Mouse (Mus musculus) heart, postnatal 0 days (tissue): ENCODE data around the gene Ostf1. TPM values are rescaled to one million over a fixed set of nuclear protein-coding genes. Genes with fewer than 3 reads are reported as not detected.
A peak's percentile ranks its signal among the peaks of the same experiment; 100 is the strongest.

ENCODE experiments used
- ATAC-seq: fragments of 200-750 bp; cut with Nextera tagmentation; 2 replicates; pipeline ENCODE4 v1.8.0; 2017; ENCODE audit warnings: low read depth, moderate number of reproducible peaks, moderate library complexity; ENCODE audit not compliant: insufficient read depth
- DNase-seq: peaks from one replicate; pipeline ENCODE4 v3.0.0-alpha.2; 2016; ENCODE audit warnings: low spot score
- H3K27ac ChIP-seq: fragments of 300-500 bp; sonication (generic); 2 replicates; pipeline ENCODE4 v1.5.1; 2014; ENCODE audit warnings: low read depth, mild to moderate bottlenecking
- H3K27me3 ChIP-seq: fragments of 300-500 bp; sonication (generic); 2 replicates; pipeline ENCODE4 v1.6.1; 2014; ENCODE audit warnings: low read length, mixed read lengths; ENCODE audit not compliant: control insufficient read depth, insufficient read depth
- H3K36me3 ChIP-seq: fragments of 300-500 bp; sonication (generic); replicated peaks from 2 replicates; pipeline ENCODE4 v1.6.1; 2014; ENCODE audit warnings: low read length, mixed read lengths; ENCODE audit not compliant: control insufficient read depth, insufficient read depth
- H3K4me1 ChIP-seq: fragments of 300-500 bp; sonication (generic); 2 replicates; pipeline ENCODE4 v1.6.1; 2014; ENCODE audit warnings: antibody characterized with exemption; ENCODE audit not compliant: control insufficient read depth, insufficient read depth
- H3K4me2 ChIP-seq: fragments of 300-500 bp; sonication (generic); 2 replicates; pipeline ENCODE4 v1.6.1; 2014; ENCODE audit warnings: low read depth, mild to moderate bottlenecking, low read length, moderate library complexity
- H3K4me3 ChIP-seq: fragments of 300-500 bp; sonication (generic); 2 replicates; pipeline ENCODE4 v1.5.1; 2014; ENCODE audit warnings: low read depth, low read length
- H3K9ac ChIP-seq: fragments of 300-500 bp; sonication (generic); replicated peaks from 2 replicates; pipeline ENCODE4 v1.6.1; 2014; ENCODE audit warnings: low read depth, low read length, mixed read lengths
- H3K9me3 ChIP-seq: fragments of 300-500 bp; sonication (generic); replicated peaks from 2 replicates; pipeline ENCODE4 v1.6.1; 2016; ENCODE audit warnings: low read length; ENCODE audit not compliant: control insufficient read depth
- CTCF ChIP-seq: IDR thresholded peaks from 2 replicates; pipeline ENCODE4 v1.5.1; 2016; ENCODE audit warnings: antibody characterized with exemption, control low read depth, low read depth
- EP300 ChIP-seq: IDR thresholded peaks from 2 replicates; pipeline ENCODE4 v1.6.1; 2016; ENCODE audit warnings: antibody characterized with exemption, low read depth
- WGBS: fragments of 180-500 bp; shearing (Covaris S2); extraction: QIAGEN DNeasy Blood & Tissue Kit; methylation state at CpG from one replicate; pipeline ENCODE4 v1.1.7; 2014; 5-methylcytosine and 5-hydroxymethylcytosine counted together
- polyA plus RNA-seq: library from polyadenylated mRNA; unstranded; fragments of >200 nt; fragmentation: Nextera tagmentation; extraction: Ambion mirVana; gene quantifications from 2 replicates; pipeline ENCODE4 v1.2.1, GENCODE M21; 2015
- total RNA-seq: library from RNA; depleted of rRNA; stranded (reverse); fragments of >200 nt; gene quantifications from 2 replicates; pipeline ENCODE4 v1.2.3, GENCODE M21; 2014; ENCODE audit warnings: low replicate concordance; rRNA removed

Gene Ostf1
- 81.7 and 82.7 TPM in 2 replicates for total RNA-seq
- polyA plus RNA-seq, result 89.2 and 89.3 TPM in 2 replicates

- WGBS, result 1% methylated on average over 37 of the region's 51 CpGs
- peak; percentile 98 for ATAC-seq
Measured at GRCm38 (mm10) chr19:18631644-18632219, at the start of gene Ostf1, which contains the start of gene Nmrk1. TSS of gene Ostf1 (minus strand) at chr19:18631823. TSS of gene Nmrk1 (plus strand) at chr19:18631950.

DNA sequence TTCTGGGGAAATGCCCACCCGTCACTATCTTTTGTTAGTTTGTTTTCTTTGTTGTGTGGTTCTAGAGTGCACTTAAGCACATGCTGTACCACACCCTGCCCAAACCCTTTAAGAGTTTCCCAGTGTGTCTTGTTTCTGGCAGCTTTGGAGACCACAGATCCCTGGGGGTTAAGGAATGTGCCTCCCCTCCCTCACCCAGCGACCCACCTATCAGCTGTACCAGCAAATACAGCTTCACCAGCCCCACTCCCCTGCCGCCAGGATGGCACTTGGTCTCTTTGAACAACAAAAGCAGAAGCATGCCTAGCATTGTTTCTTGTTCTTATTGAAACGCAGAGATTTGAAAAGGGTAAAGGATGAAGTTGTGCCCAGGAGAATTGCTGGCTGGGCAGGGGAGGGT lies 41.5 kb upstream of the Ostf1 start:
- no peaks in the 10 kb centered on the region for H3K9me3 ChIP-seq
- peaks cover 19% of the 10 kb centered on the region for H3K4me1 ChIP-seq
- H3K27ac ChIP-seq, result no peak overlapping the region
- no peaks in the 10 kb centered on the region for H3K36me3 ChIP-seq
- DNase-seq, result no peak
- TF ChIP-seq EP300 (no peak), CTCF (no peak)
- no peak overlapping the region; the same call in 1 of the 2 replicates for H3K9ac ChIP-seq
- ATAC-seq, result no peak
- WGBS, result 42% methylated on average over 4 of the region's 4 CpGs
- H3K27me3 ChIP-seq, result no peaks in the 10 kb centered on the region
- H3K4me3 ChIP-seq, result no peak overlapping the region
- H3K4me2 ChIP-seq, result peak overlapping the region; percentile 87; the same call in 1 of the 2 replicates

More at GRCm38 (mm10) chr19:18631644-18632219, at the start of gene Ostf1, which contains the start of gene Nmrk1:
- Histone ChIP-seq H3K36me3 (no peaks in the 10 kb centered on the region), H3K4me2 (peak within 1 kb of the TSS; percentile 63), H3K4me1 (peaks cover 14% of the 10 kb centered on the region), H3K9ac (peak within 1 kb of the TSS; percentile 65), H3K27ac (peak within 1 kb of the TSS; percentile 89), H3K27me3 (no peaks in the 10 kb centered on the region), H3K4me3 (peak within 1 kb of the TSS; percentile 78), H3K9me3 (no peaks in the 10 kb centered on the region)
- DNase-seq, result peak; percentile 95
- no peak for TF ChIP-seq EP300
- no peak for TF ChIP-seq CTCF

DNA sequence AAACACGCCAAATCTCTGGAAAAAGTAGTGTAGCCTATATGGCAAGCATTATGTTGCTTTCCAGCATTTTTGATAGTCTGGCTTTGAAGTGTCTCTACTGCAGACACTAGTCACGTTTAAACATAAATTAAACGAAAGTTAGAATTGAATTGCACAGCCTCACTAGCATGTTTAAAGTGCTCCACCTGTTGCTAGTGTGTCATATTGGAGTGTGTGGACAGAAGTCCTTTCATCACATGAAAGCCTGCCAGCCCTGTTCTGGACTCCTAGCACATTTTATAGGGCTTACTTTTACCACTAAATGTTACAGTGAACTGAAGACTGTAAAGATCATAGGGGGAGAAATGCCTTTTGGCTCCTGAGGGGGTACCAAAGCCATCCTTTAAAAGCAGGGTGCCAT lies 40.9 kb upstream of the Ostf1 start:
- 43% methylated on average over 3 of the region's 3 CpGs for WGBS
- H3K27me3 ChIP-seq, result no peaks in the 10 kb centered on the region
- H3K9ac ChIP-seq, result no peak overlapping the region
- peak overlapping the region; percentile 87 for H3K4me2 ChIP-seq
- H3K36me3 ChIP-seq, result no peaks in the 10 kb centered on the region
- no peaks in the 10 kb centered on the region for H3K9me3 ChIP-seq
- DNase-seq, result no peak
- no peak for ATAC-seq
- H3K4me3 ChIP-seq, result peak overlapping the region; percentile 93; the same call in 1 of the 2 replicates
- TF ChIP-seq CTCF (no peak), EP300 (no peak)
- no peak overlapping the region for H3K27ac ChIP-seq
- H3K4me1 ChIP-seq, result peaks cover 19% of the 10 kb centered on the region

- Histone ChIP-seq H3K4me3 (peak overlapping the region; percentile 93), H3K9ac (peak overlapping the region; percentile 90), H3K27me3 (no peaks in the 10 kb centered on the region), H3K4me1 (peaks cover 19% of the 10 kb centered on the region), H3K27ac (peak overlapping the region; percentile 93), H3K36me3 (no peaks in the 10 kb centered on the region), H3K9me3 (no peaks in the 10 kb centered on the region), H3K4me2 (peak overlapping the region; percentile 87)
- ATAC-seq, result peak; percentile 66
- TF ChIP-seq EP300 (no peak), CTCF (no peak)
- DNase-seq, result peak; percentile 44
- under 1% methylated on average over 58 of the region's 64 CpGs for WGBS
Measured at GRCm38 (mm10) chr19:18671056-18671741, 39.6 kb upstream of the Ostf1 start.

- ATAC-seq (peak; percentile 96), DNase-seq (peak; percentile 98)
- Histone ChIP-seq H3K9me3 (no peaks in the 10 kb centered on the region), H3K4me2 (peak within 1 kb of the TSS; percentile 87), H3K9ac (peak within 1 kb of the TSS; percentile 90), H3K27me3 (no peaks in the 10 kb centered on the region), H3K4me3 (peak within 1 kb of the TSS; percentile 93), H3K27ac (peak within 1 kb of the TSS; percentile 93), H3K4me1 (peaks cover 19% of the 10 kb centered on the region), H3K36me3 (no peaks in the 10 kb centered on the region)
- TF ChIP-seq EP300 (no peak), CTCF (no peak)
- WGBS, result under 1% methylated on average over 50 of the region's 58 CpGs
Measured at GRCm38 (mm10) chr19:18670608-18671007, 39.0 kb upstream of the Ostf1 start, which contains the start of gene Carnmt1. TSS of gene Carnmt1 (plus strand) at chr19:18670764.
